Mouse (Mus musculus) heart, embryonic 10.5 days (tissue): ENCODE measurements around the gene Foxb1. TPM values are rescaled to one million over a fixed set of nuclear protein-coding genes. Genes with fewer than 3 reads are reported as not detected.

Experiments
- DNase-seq: peaks from one replicate; pipeline ENCODE4 v3.0.0-alpha.2; 2017; ENCODE audit warnings: low spot score
- H3K27ac ChIP-seq: fragments of 300-500 bp; sonication (generic); 2 replicates; pipeline ENCODE4 v1.5.1; 2016; ENCODE audit warnings: mild to moderate bottlenecking
- H3K27me3 ChIP-seq: fragments of 300-500 bp; sonication (generic); 2 replicates; pipeline ENCODE4 v1.6.1; 2016; ENCODE audit warnings: mild to moderate bottlenecking; ENCODE audit not compliant: poor library complexity, insufficient read depth, severe bottlenecking
- H3K36me3 ChIP-seq: fragments of 300-500 bp; sonication (generic); 2 replicates; pipeline ENCODE4 v1.6.1; 2016; ENCODE audit warnings: mild to moderate bottlenecking, moderate library complexity
- H3K4me1 ChIP-seq: fragments of 300-500 bp; sonication (generic); 2 replicates; pipeline ENCODE4 v1.6.1; 2016; ENCODE audit warnings: mild to moderate bottlenecking
- H3K4me3 ChIP-seq: fragments of 300-500 bp; sonication (generic); 2 replicates; pipeline ENCODE4 v1.5.1; 2016; ENCODE audit warnings: mild to moderate bottlenecking, moderate library complexity
- H3K9me3 ChIP-seq: fragments of 300-500 bp; sonication (generic); 2 replicates; pipeline ENCODE4 v1.6.1; 2016; ENCODE audit warnings: mild to moderate bottlenecking, moderate library complexity
- WGBS: fragments of 180-500 bp; shearing (Covaris S2); methylation state at CpG from one replicate; pipeline ENCODE4 v1.1.7; 2016; 5-methylcytosine and 5-hydroxymethylcytosine counted together
- polyA plus RNA-seq: library from polyadenylated mRNA; unstranded; fragments of >200 nt; fragmentation: Nextera tagmentation; extraction: Ambion mirVana; gene quantifications from 2 replicates; pipeline ENCODE4 v1.2.1, GENCODE M21; 2016

Gene Foxb1
- polyA plus RNA-seq, 1 experiment from 2014 or later, result not detected

- no peaks in the 10 kb centered on the region for H3K4me1 ChIP-seq
- no peak overlapping the region for H3K4me3 ChIP-seq
- no peak overlapping the region for H3K27ac ChIP-seq
- no peaks in the 10 kb centered on the region for H3K36me3 ChIP-seq
- no peak for DNase-seq
- H3K9me3 ChIP-seq, result no peaks in the 10 kb centered on the region
- WGBS, result 77% methylated on average over 1 of the region's 1 CpGs
- no peaks in the 10 kb centered on the region for H3K27me3 ChIP-seq
Observed at GRCm38 (mm10) chr9:69747971-69748370, 12.8 kb downstream of the Foxb1 start.

- H3K36me3 ChIP-seq, result no peaks in the 10 kb centered on the region
- H3K27me3 ChIP-seq, result no peaks in the 10 kb centered on the region
- no peak overlapping the region for H3K27ac ChIP-seq
- H3K4me1 ChIP-seq, result no peaks in the 10 kb centered on the region
- DNase-seq, result no peak
- no peak overlapping the region for H3K4me3 ChIP-seq
- no peaks in the 10 kb centered on the region for H3K9me3 ChIP-seq
- 58% methylated on average over 5 of the region's 5 CpGs for WGBS
Observed at GRCm38 (mm10) chr9:69728736-69729135, 32.0 kb downstream of the Foxb1 start.

- H3K4me3 ChIP-seq, result no peak overlapping the region
- WGBS, result 79% methylated on average over 9 of the region's 9 CpGs
- no peak overlapping the region for H3K27ac ChIP-seq
- no peaks in the 10 kb centered on the region for H3K36me3 ChIP-seq
- H3K9me3 ChIP-seq, result no peaks in the 10 kb centered on the region
- no peaks in the 10 kb centered on the region for H3K27me3 ChIP-seq
- H3K4me1 ChIP-seq, result peaks cover 25% of the 10 kb centered on the region
- no peak for DNase-seq
Observed at GRCm38 (mm10) chr9:69718431-69718830, 42.3 kb downstream of the Foxb1 start.

GRCm38 (mm10) chr9:69716364-69716763, 44.4 kb downstream of the Foxb1 start:
- Histone ChIP-seq H3K4me1 (peaks cover 34% of the 10 kb centered on the region), H3K27ac (no peak overlapping the region), H3K4me3 (no peak overlapping the region), H3K9me3 (no peaks in the 10 kb centered on the region), H3K36me3 (no peaks in the 10 kb centered on the region), H3K27me3 (no peaks in the 10 kb centered on the region)
- 49% methylated on average over 4 of the region's 4 CpGs for WGBS
- DNase-seq, result no peak

GRCm38 (mm10) chr9:69715445-69715844, 45.3 kb downstream of the Foxb1 start:
- WGBS, result 24% methylated on average over 12 of the region's 12 CpGs
- Histone ChIP-seq H3K4me1 (peaks cover 34% of the 10 kb centered on the region), H3K9me3 (no peaks in the 10 kb centered on the region), H3K4me3 (no peak overlapping the region), H3K27ac (no peak overlapping the region), H3K27me3 (no peaks in the 10 kb centered on the region), H3K36me3 (no peaks in the 10 kb centered on the region)
- DNase-seq, result no peak

- 63% methylated on average over 7 of the region's 7 CpGs for WGBS
- Histone ChIP-seq H3K27me3 (no peaks in the 10 kb centered on the region), H3K9me3 (no peaks in the 10 kb centered on the region), H3K27ac (no peak overlapping the region), H3K36me3 (no peaks in the 10 kb centered on the region), H3K4me3 (no peak overlapping the region), H3K4me1 (peaks cover 34% of the 10 kb centered on the region)
- DNase-seq, result no peak
Observed at GRCm38 (mm10) chr9:69714346-69714745, 46.4 kb downstream of the Foxb1 start.

GRCm38 (mm10) chr9:69713577-69714327, 47.0 kb downstream of the Foxb1 start:
- H3K36me3 ChIP-seq, result no peaks in the 10 kb centered on the region
- DNase-seq, result no peak
- 46% methylated on average over 18 of the region's 18 CpGs for WGBS

GRCm38 (mm10) chr9:69712714-69713525, 47.8 kb downstream of the Foxb1 start:
- Histone ChIP-seq H3K27me3 (no peaks in the 10 kb centered on the region), H3K4me1 (peaks cover 30% of the 10 kb centered on the region), H3K9me3 (no peaks in the 10 kb centered on the region), H3K27ac (peak overlapping the region; percentile 33; the same call in 1 of the 2 replicates), H3K4me3 (no peak overlapping the region), H3K36me3 (no peaks in the 10 kb centered on the region)
- no peak for DNase-seq
- WGBS, result 35% methylated on average over 12 of the region's 12 CpGs

More at GRCm38 (mm10) chr9:69713577-69714327, 47.0 kb downstream of the Foxb1 start:
- Histone ChIP-seq H3K9me3 (no peaks in the 10 kb centered on the region), H3K27ac (peak overlapping the region; percentile 10; the same call in 1 of the 2 replicates), H3K27me3 (no peaks in the 10 kb centered on the region), H3K4me1 (peaks cover 34% of the 10 kb centered on the region), H3K4me3 (0 out of 2 replicates have a peak overlapping the region, but pooled peaks have one; percentile 8)

Other genes with a start within 250 kb of the Foxb1 start
- gene Bnip2, start 228.5 kb upstream of the Foxb1 start, polyA plus RNA-seq, result 128 and 132 TPM in 2 replicates